ENCODE assay signal across 9 mouse cellular contexts in genomic region chr6:145745291-145745690, GRCm38 (mm10). TPM values are rescaled to one million over a fixed set of nuclear protein-coding genes. Genes with fewer than 3 reads are reported as not detected.
A peak's percentile ranks its signal among the peaks of the same experiment; 100 is the strongest.
DNase-seq lines count a peak whose midpoint lies in the region; ATAC-seq and TF ChIP-seq lines count a peak whose summit lies in the region.
"Had no signal": no experiment of that assay in that cellular context is flagged by ENCODE, and none has a peak within 500 bp of the region (broad histone marks: within the 10 kb centered on the region; RNA-seq: fewer than 3 reads in every experiment).

No protein-coding gene starts in this region.

- H3K4me2 ChIP-seq in heart, embryonic 13.5 days = peak overlapping the region; percentile 80
- H3K4me2 ChIP-seq in lung, embryonic 15.5 days = no peak overlapping the region
- H3K4me2 ChIP-seq in midbrain, postnatal 0 days (ENCODE audit: low read depth, low read length, poor library complexity, severe bottlenecking) = peak overlapping the region; percentile 74; the same call in 1 of the 2 replicates

- TF ChIP-seq CTCF in lung, adult 2 months (IDR thresholded peaks at IDR 0.05; ENCODE audit: insufficient read depth, low read length) = no peak
- TF ChIP-seq CTCF in midbrain, postnatal 0 days (IDR thresholded peaks at IDR 0.05) = no peak

- H3K4me1 ChIP-seq in heart, embryonic 13.5 days = peaks cover 42% of the 10 kb centered on the region
- peaks cover 17% of the 10 kb centered on the region; the same call in 1 of the 2 replicates for H3K4me1 ChIP-seq in lung, embryonic 15.5 days
- H3K4me1 ChIP-seq in lung, adult 2 months (ENCODE audit: control insufficient read depth, insufficient read depth, low read length) = peaks cover 5% of the 10 kb centered on the region
- H3K4me1 ChIP-seq in midbrain, postnatal 0 days (ENCODE audit: insufficient read depth, low read length) = no peaks in the 10 kb centered on the region

- no peak for TF ChIP-seq POLR2A in lung, adult 2 months (IDR thresholded peaks at IDR 0.05; ENCODE audit: borderline replicate concordance, extremely low read depth, low read depth, low read length)

- no peaks in the 10 kb centered on the region for H3K27me3 ChIP-seq in heart, embryonic 13.5 days (replicated peaks)
- H3K27me3 ChIP-seq in lung, embryonic 15.5 days = no peaks in the 10 kb centered on the region
- H3K27me3 ChIP-seq in midbrain, postnatal 0 days (ENCODE audit: insufficient read depth, low read length) = no peaks in the 10 kb centered on the region

- no peaks in the 10 kb centered on the region; the same call in 1 of the 2 replicates for H3K9me3 ChIP-seq in heart, embryonic 13.5 days
- H3K9me3 ChIP-seq in lung, embryonic 15.5 days = no peaks in the 10 kb centered on the region
- no peaks in the 10 kb centered on the region for H3K9me3 ChIP-seq in midbrain, postnatal 0 days (ENCODE audit: low read length)

- H3K27ac ChIP-seq in heart, embryonic 13.5 days (replicated peaks) = peak overlapping the region; percentile 97
- peak overlapping the region; percentile 90; the same call in 1 of the 2 replicates for H3K27ac ChIP-seq in lung, embryonic 15.5 days
- H3K27ac ChIP-seq in midbrain, postnatal 0 days (ENCODE audit: low read depth, low read length) = no peak overlapping the region

- intact Hi-C loops in heart, postnatal 10 days (cut with DNase I) = loop anchor here (5.0 kb wide), 2 partner anchors 283 to 303 kb away; no protein-coding TSS in a partner anchor

- ATAC-seq in heart, embryonic 13.5 days (ENCODE audit: extremely low read depth, insufficient number of reproducible peaks, low FRiP score, low TSS enrichment) = no peak
- ATAC-seq in lung, embryonic 15.5 days (ENCODE audit: borderline replicate concordance, extremely low read depth, low FRiP score, low TSS enrichment) = no peak
- no peak for ATAC-seq in midbrain, postnatal 0 days (ENCODE audit: low FRiP score)

- peaks cover 5% of the 10 kb centered on the region for H3K36me3 ChIP-seq in heart, embryonic 13.5 days
- H3K36me3 ChIP-seq in lung, embryonic 15.5 days = no peaks in the 10 kb centered on the region; the same call in 1 of the 2 replicates
- H3K36me3 ChIP-seq in midbrain, postnatal 0 days (ENCODE audit: insufficient read depth, low read length) = no peaks in the 10 kb centered on the region

- DNase-seq in heart, postnatal 10 days = no peak
- no peak for DNase-seq in lung, adult 2 months
- DNase-seq in adrenal gland, postnatal 10 days = peak; percentile 52
- no peak for DNase-seq in midbrain, postnatal 0 days (ENCODE audit: low spot score)
- no peak for DNase-seq in cerebellum, adult 11 months
- no peak for DNase-seq in testis, postnatal 14 days (ENCODE audit: low spot score)
- DNase-seq: spleen, adult 18-20 months had no signal

- 29% methylated on average over 3 of the region's 3 CpGs for WGBS in heart, embryonic 13.5 days
- 34% methylated on average over 3 of the region's 3 CpGs for WGBS in lung, embryonic 15.5 days
- 24% methylated on average over 3 of the region's 3 CpGs for WGBS in lung, adult 2 months
- WGBS in midbrain, postnatal 0 days = 45% methylated on average over 3 of the region's 3 CpGs

- no peak overlapping the region for H3K4me3 ChIP-seq in heart, embryonic 13.5 days
- H3K4me3 ChIP-seq in lung, embryonic 15.5 days = no peak overlapping the region
- H3K4me3 ChIP-seq in lung, adult 2 months (replicated peaks; ENCODE audit: extremely low read depth, low read depth, low read length) = no peak overlapping the region
- H3K4me3 ChIP-seq in midbrain, postnatal 0 days (ENCODE audit: low read depth, low read length) = peak overlapping the region; percentile 73; the same call in 1 of the 2 replicates

- H3K9ac ChIP-seq in heart, embryonic 13.5 days = 0 out of 2 replicates have a peak overlapping the region, but pooled peaks have one; percentile 37
- H3K9ac ChIP-seq in lung, embryonic 15.5 days = no peak overlapping the region
- H3K9ac ChIP-seq in midbrain, postnatal 0 days (replicated peaks; ENCODE audit: low read length, poor library complexity, severe bottlenecking) = no peak overlapping the region

RNA-seq across cellular contexts. Expression of gene Rassf8, which starts 1.3 kb away (rescaled TPM):
- polyA plus RNA-seq in heart, embryonic 13.5 days (2015; fragmentation: Nextera tagmentation; extraction: Ambion mirVana) = 7.4 and 7.6 TPM in 2 replicates
- total RNA-seq in heart, postnatal 10 days (2021) = 10 to 100 TPM; 75.4 to 82.3 TPM
- polyA plus RNA-seq in lung, embryonic 15.5 days (2015; fragmentation: Nextera tagmentation; extraction: Ambion mirVana) = 6.7 and 7.8 TPM in 2 replicates
- 23.0 and 34.2 TPM in 2 replicates for polyA plus RNA-seq in lung, adult 2 months (2012; rRNA removed)
- 10 to 100 TPM; 82.4 to 85.1 TPM for total RNA-seq in adrenal gland, postnatal 10 days (2021)
- 15.4 and 16.3 TPM in 2 replicates for total RNA-seq in midbrain, postnatal 0 days (2014; rRNA removed)
- polyA plus RNA-seq in midbrain, postnatal 0 days (2015; fragmentation: Nextera tagmentation; extraction: Ambion mirVana) = 4.5 and 5.6 TPM in 2 replicates
